Mouse (Mus musculus) urinary bladder, adult 2 months (tissue): ENCODE measurements around the gene Nodal. TPM values are rescaled to one million over a fixed set of nuclear protein-coding genes. Genes with fewer than 3 reads are reported as not detected.

Experiments used
- DNase-seq: peaks from one replicate; pipeline ENCODE4 v3.0.0; 2022; ENCODE audit warnings: low spot score
- polyA plus RNA-seq: library from polyadenylated mRNA; depleted of rRNA; stranded (reverse); fragments of >200 nt; gene quantifications from 2 replicates; pipeline ENCODE4 v1.2.3, GENCODE M21; 2012; rRNA removed

The Nodal gene
- 0.07 TPM in 1 of 2 replicates, not detected in the other for polyA plus RNA-seq

DNA sequence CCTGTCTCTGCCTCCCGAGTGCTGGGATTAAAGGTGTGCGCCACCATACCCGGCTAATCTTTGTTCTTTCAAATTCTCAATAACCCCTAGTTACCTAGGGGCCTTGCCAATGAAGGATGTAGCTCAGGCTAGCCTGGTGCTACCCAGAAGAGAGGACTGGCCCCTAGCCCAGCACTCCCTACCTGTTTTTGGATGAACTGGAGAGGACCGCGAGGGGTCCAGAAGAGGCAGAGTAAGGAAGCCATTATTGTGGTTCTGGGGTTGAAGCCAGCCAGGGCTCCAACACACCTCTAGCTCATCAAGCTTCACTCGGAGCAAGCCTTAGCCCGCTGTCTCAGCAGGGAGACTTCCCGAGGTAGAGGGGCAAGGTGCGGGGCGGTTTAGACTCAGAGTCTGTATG, at the start of gene Nodal:
Nodal (plus strand) TSS at position 301 of the 400 bp plus-strand sequence.
- no peak for DNase-seq

DNA sequence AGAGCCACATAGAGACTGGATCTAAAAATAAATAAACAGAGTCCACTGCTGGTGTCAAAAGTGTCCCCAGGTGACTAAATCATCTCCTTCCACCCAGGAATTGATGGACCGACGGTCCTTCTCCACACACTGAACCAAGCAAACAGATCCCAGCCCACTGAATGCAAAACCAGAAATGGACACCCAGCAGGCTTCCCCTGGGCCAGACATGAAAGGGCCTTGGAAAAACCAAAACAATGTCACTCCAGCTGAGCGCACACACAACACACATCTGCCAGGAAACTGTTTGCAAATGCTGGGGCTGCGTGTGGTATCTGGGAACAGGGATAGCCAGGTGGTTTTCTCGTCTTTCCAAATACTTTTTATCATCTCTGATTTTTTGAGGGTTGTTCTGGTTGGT, 48.0 kb upstream of the Nodal start:
- no peak for DNase-seq

DNA sequence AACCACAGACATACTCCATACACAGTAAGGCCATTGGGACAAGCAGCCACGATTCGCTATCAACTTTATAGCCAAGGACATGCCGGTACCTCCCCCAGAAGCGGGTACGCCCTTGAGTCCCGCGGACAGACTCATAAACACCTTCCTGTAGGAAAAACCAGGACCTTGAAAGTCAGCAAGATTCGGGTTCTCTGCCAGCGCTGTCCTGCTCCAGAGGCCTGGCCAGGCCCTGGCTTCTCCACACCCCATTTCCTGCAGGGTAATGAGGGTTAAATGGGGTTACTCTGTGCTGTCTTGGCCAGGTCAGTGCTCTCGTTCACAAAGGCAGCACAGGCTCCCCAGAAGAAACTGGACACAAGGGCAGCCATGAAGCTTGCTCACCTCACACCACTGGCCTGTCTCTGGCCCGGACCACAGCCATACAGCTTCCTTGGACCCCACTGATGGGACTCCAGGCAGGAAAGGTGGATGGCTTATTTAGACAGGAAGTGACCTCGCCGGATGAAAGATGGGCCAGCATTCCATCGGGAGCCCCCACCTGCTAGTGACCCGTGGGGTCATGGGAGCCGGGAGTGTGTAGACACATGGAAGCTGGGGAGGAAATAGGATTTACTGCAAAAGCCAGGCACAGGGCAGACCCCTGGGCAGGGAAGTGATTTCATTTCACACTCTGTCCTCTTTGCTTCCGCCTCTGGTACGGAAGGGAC, 47.3 kb upstream of the Nodal start:
- DNase-seq = no peak

DNA sequence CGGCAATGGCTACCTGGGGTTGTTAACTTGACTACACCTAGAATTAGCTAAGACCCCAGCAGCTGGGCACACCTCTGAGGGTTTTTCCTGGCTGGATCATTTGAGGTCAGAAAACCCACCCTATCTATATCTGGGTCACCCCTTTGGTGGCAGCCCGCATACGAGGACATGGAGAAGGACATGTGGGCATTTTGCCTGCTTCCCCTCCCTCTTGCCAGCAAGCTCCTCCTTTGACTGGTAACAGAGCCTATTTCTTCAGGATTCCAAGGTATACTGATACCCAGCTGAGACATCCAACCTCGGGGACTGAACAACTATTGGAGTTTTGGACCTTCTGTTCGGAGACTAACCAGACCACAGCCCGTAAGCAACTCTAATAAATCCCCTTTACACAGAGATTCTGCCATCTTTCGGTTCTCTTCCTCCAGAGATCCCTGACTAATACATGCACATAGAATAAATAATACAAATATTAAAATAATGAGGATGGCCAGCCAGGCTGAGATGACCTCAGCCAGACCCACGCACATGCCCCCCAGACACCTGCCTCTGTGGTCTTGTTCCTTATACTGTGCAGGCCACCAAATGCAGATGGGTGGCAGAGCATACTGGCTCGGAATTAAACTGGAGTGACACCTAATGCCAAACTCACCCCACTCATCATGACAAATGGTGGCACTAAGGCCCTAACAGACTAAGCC, 45.7 kb upstream of the Nodal start:
- DNase-seq = no peak

DNA sequence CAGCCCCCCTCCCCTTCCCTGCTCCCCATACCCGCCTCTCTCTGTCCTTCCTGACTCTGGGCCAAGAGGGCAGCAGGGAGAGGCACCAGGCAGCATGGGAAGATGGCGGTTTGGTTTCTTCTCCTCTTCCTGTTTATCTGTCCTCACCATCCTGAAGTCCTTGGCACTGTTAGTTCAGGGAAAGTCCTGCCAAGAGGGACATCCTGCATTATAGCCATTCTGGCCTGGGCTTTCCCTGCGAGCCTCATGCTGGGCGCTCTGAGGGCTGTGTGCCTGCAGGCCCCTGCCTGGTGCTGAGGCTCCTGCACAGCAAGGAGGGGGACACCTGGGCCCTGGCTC, 45.2 kb upstream of the Nodal start:
- no peak for DNase-seq

DNA sequence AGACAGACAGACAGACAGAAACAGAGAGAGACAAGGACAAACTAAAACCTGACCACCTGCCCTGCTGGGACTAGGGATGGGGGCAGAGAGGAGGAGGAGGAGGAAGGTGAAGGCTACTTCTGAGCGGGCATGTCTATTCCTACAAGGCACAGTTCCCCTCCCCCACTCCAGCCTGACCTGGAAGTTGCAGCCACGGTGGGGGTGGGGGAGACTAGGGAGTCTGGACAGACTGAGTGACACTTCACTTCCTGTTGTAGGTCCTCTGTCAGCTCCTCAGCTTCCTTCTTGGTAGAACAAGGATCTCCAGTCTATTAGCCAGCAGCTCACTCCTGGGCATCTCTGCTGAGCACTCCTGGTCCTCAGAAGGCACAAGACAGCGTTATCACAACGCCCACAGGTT, 43.7 kb upstream of the Nodal start:
- no peak for DNase-seq

DNA sequence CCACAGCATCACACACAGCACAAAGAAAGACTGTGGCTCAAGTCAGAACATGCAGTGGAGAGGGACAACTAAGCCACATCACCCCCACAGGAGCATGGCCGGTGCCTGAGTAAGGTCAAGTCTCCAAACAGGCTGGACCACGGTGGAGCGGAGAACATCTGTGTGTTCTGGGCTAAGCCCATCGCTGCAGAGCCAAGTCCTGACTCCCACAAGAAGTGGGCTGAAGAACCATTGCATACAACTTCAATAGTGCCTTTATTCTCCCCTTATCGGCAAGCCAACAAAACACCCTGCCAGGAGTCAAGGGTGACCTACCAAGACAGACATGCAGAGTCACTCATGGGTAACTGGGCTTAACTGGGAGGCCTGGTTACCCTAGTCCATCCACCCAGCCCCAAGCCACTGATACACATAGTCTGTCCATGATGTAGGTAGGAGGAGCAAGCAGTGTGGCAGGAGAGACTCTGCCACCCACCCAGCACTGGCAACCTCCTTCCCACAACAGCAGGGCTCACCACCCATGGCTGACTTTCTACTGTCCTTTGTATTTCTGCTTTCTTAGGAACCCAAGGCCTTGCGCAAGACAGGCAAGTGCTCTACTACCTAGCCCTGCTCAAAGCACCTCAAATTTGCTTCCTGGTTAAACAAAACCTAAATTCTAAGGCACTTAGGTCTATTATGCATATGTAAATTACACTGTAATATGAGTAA, 42.8 kb upstream of the Nodal start:
- no peak for DNase-seq

DNA sequence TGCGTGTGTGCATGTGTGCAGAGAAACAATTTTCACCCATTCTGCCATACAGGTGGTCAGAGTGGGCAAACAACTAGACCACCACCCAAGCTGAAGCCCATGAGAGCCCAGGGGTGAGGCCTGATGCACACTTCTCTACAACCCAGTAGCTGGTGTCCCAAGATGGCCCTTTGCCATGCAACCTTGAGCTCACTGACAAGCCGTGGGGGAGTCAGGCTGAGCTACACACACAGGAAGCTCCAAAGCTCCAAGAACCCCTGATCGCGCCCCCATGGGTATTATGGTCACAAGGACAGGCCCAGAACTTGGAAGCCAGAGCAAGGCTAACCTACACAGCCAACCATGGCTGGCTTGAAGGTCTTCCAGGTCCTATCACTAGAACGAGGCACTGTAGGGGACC, 39.7 kb upstream of the Nodal start:
- no peak for DNase-seq

DNA sequence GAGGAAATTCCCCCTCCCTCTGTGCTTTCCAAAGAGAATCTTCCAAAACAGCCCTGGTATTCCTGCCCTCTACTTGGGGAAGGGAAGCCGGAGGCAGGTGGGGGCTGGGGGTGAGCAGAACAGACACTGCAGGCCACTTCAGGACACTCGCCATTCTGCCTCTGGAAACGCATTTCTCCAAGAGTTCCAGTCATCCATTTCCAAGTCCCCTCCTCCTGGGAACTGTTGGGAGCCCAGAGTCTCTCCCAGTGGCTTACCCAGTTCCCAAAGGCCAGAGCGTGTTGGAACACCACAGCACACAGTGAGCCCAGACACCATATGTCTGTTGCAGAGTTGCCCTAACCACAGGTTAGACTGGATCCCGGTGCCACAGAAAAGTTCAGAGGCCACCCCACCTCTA, 39.1 kb upstream of the Nodal start:
- DNase-seq = no peak

DNA sequence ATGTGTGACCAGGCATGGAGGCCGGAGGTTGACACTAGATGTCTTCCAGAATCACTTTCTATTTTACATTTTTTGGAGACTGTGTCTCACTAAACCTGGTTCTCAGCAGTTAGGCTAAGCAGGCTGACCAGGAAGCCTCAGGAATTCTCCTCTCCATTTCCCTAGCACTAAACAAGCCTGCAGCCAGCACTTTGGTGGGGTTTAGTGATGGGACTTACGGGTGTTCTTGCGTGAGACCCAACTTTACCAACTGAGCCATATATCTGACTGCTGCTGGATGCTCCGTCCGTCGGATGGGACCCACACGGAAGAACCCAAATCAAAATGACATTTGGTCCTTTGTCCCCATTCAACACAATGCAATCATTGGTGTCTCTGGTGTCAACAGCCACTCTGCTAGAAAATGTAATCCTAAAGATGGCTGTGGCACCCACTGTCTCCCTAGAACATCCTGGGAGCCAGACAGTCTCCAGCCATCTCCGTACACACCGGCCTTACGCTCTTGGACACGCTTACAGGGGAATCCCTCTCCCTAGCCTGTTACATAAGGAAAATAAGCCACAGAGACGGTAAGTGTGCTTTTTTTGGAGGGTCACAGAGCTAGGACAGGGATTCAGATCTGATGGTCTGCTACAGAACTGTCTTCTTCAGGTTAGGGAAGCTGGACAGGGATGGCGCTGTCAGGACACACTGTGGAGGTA, 38.3 kb upstream of the Nodal start:
- DNase-seq = no peak

DNA sequence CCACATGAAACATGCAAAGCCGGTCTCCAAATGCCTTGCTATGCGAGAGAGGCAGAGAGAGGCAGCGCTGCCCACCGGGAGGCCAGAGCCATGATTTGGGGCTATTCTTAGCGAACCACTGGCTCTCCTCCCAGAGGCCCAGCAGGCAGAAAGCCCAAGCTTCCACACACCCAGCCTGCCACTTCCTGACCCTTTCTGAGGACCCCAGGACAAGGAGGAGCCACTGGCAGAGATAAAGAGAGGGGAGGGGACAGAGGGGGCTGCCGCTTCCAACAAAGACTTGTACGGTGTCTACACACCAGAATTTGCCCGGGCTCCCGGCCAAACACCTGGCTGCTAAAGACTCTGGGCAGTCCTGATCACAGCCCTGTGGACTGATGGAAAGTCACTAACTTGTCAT, 37.6 kb upstream of the Nodal start:
- no peak for DNase-seq

DNA sequence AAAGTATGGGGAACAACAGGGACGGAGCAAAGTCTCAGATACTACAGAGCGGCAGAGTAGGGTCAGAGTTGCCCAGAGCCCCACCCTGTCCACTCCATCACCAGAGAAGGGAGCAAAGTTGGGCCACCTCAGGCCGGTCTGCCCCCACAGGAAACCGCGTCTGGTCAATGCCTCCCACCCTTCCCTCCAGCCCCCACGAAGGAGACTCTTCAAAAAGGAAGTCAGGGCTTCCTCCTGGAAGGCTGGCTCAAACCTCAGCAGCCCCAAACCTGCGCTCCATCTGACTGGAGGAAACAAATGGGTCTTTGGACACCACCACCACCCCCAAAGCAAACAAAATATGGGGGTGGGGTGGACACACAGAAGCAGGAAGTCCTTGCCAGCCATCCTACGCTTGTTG, 35.9 kb upstream of the Nodal start:
- DNase-seq = no peak

DNA sequence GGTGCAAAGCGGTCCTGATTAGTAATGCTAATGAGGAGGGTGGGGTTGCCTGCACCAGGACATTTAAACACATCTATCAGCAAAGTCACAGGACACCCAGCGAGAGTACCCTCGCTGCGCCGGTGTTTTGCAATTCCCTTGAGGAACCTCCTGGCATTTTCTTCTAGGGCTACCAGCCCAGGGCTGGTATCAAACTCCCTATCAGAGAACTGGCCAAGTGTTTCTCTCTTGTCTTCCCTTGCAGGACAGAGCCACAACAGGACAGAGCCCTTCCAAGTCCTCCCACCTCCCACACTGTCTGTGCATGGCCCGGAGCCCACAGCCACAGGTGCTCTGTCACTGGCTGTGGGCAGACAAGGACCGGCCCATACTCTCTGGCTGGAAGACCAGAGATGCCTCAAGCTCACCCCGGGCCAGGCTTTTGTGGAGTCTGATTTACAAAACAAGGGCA, 35.5 kb upstream of the Nodal start:
- DNase-seq = no peak

DNA sequence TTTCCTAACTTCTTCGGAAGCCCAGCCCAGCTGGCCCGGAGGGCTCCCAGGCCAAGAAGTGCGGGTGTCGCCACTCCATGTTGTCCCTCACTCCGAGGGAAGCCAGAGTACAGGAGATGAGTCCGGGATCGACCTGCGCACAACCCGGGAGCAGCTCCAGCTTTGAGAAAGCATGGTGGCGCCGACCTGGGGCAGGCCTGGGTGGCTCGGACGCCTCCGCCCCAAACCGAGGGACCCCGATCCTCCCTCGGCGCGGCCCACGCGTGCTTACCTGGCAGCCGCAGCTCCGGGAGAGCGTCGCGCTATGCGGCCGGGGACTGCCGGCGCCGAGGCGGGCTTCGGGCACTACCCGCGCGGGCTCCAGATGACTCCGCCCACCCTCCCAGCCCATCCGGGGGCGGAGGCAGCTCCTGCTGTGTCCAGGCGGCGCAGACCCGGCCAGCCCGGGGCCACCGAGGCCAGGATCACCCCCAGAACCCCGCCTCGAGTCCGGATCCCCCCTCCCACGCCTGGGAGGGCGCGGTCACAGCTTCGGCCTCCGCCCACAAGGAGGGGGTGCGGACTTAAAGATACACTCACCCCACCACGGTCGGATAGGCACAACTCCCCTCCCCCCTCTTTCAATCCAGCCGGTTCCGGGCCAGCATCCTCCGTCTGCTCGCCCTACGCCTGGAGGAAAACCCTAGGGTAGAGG, 34.6 kb upstream of the Nodal start, which contains the start of gene Pald1:
Pald1 (minus strand) TSS at position 510 of the 694 bp plus-strand sequence.
- peak; percentile 52 for DNase-seq

DNA sequence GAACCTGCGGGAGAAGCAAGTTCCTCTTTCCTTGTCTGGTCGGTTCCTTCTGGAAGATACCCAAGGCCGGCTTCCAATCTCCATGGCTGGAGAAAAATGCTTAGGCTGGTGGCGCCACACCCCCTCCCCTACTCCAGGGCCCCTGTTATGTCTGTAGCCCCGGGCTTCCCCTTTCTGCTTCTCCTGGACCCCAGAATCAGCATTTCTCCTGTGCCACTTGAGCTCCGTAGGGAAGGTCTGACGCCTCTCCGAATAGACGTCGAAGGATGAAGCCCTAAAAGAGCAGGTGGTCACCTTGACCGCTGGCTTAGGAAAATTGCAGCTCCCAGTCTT, 34.1 kb upstream of the Nodal start:
- no peak for DNase-seq

DNA sequence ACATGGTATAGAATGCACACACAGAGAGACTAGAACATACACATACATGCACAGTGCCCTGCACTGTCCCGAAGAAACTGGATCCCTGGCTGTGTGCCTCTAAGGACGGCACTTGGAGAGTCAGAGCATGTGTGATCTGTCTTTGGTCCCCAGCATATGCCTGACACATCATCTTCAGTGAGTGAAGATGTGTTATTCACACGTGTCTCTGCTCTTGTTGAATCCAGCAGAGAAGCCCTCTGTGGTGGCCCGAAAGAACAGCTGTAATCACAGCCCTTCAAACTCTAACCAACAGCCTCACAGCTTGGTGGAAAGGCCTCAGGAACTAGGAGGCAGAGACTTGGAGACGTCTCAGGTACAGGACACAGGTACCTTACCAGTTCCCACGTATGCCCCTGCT, 32.6 kb upstream of the Nodal start:
- no peak for DNase-seq

DNA sequence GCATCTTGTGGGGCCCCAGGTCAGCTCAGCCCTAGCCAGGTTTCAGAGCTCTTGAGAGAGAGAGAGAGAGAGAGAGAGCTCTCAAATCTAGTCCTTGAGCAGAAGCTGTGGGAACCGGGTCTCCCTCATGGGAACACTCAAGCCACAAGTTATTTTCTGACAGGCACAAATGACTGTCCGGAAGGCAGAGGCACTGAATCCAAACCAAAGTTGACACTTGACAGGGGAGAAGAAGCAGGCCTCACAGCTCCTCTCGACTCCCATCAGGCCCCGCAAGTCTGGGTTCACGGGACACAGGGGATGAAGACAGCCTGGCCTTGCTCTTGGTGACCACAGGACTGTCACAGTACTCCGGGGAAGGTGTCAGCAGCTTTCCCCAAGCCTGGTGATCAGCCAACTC, 31.5 kb upstream of the Nodal start:
- no peak for DNase-seq

DNA sequence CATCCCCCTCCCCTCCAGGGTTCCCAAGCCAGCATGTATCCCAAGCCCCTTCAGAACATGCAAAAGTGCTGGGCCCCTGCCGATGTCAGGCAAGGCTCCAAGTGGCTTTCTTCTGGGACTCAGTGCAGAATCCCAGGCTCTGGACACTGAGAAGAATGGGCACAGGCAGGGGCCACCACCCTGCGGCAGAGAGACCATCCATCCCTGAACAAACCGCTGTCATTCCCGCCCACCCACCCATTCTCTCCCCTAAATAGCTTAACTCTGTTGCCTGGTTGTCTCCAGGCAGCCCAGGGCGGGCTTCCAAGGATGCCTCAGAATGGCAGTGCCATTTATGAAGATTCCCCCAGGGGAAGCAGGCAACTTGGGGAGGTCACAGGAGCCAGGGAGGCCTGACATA, 28.8 kb upstream of the Nodal start:
- no peak for DNase-seq

DNA sequence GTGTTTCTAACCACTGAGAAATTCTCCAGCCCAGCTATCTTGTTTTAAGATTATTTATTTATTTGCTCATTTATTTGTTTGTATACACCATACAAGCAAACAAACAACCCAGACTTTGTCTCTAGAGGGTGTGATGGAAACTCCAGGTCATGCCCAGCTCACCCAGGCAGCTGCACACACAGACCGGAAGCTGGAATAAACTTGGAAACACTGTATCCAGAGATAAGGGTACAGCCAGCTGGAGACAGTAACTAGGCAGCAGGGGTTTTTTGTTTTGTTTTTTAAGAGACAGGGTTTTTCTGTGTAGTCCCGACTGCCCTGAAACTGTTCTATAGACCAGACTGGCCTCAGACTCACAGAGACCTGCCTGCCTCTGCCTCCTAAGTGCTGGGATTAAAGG, 27.6 kb upstream of the Nodal start:
- no peak for DNase-seq

DNA sequence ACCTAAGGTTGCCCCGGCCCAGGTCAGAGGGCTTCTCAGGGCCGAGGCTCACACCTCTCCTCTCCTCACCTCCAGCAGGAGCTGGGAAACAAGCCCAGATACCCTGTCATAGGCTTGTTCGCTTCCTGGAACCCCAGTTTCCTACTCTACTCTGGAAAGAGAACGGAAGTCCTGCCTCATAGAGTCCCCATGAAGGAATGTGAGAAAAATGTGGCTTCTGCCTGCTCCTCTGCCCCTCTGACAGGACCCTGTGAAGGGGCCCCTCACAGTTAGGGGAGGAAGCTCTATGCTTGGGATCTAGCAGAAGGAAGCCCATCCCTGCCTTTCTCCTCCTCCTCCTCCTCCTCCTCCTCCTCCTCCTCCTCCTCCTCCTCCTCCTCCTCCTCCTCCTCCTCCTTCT, 25.2 kb upstream of the Nodal start:
- DNase-seq = no peak

DNA sequence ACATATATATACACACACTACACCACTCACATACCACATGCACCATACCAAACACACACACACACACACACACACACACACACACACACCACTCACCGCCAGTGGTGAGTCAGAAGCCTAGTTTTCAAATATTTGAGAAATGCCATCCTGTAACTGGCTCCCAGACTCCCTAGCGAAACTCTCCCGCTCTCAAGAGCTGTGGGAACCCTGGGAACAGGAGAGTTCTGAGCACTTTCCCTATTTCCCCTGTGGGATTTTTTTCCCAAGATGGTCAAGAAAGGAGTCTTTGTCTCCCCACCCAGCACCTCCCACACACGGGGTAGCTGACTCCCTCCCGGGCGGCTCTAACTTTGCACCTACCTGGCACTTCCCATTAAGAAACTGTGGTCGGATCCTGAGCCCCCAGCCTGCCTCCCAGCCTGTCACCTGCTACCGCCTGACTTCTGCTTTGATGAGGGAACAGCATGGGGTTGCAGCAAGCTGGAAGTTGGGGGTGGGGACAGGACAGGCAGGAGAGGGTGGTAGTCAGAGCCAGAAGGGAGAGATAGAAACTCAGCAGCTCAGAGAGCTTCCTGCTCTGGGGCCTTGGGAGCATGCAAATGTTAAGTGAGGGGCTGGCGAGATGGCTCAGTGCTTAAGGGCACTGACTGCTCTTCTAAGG, 23.2 kb upstream of the Nodal start:
- no peak for DNase-seq
